Mouse (Mus musculus): ENCODE results near the gene Gm10642. TPM values are rescaled to one million over a fixed set of nuclear protein-coding genes. Genes with fewer than 3 reads are reported as not detected.

Gene Gm10642
- polyA plus RNA-seq, 1 experiment: 1.3 TPM

Other genes with a start within 250 kb of the Gm10642 start
- 2.5 and 2.6 TPM in 2 replicates for gene Ccnb2, start 234.7 kb upstream of the Gm10642 start, polyA plus RNA-seq (2012; rRNA removed)
- 36.3 TPM in 2 replicates for gene Rnf111, start 152.5 kb upstream of the Gm10642 start, polyA plus RNA-seq (2012; rRNA removed)
- 59.4 and 68.5 TPM in 2 replicates for gene Sltm, start 113.5 kb upstream of the Gm10642 start, polyA plus RNA-seq (2012; rRNA removed)
- 31.3 and 32.1 TPM in 2 replicates for gene Mindy2, start 923 bp downstream of the Gm10642 start, polyA plus RNA-seq (2012; rRNA removed)
- 37.8 and 42.9 TPM in 2 replicates for gene Adam10, start 22.7 kb downstream of the Gm10642 start, polyA plus RNA-seq (2012; rRNA removed)